Mouse (Mus musculus) ES-Bruce4 (cell line): ENCODE measurements around the gene Olfr655.

ENCODE experiments used
- CTCF ChIP-seq: IDR thresholded peaks from one replicate; pipeline ENCODE4 v1.8.1; 2011; ENCODE audit warnings: low read depth, low read length
- POLR2A ChIP-seq: IDR thresholded peaks from one replicate; pipeline ENCODE4 v1.8.1; 2011; ENCODE audit warnings: low read length; ENCODE audit not compliant: insufficient read depth

DNA sequence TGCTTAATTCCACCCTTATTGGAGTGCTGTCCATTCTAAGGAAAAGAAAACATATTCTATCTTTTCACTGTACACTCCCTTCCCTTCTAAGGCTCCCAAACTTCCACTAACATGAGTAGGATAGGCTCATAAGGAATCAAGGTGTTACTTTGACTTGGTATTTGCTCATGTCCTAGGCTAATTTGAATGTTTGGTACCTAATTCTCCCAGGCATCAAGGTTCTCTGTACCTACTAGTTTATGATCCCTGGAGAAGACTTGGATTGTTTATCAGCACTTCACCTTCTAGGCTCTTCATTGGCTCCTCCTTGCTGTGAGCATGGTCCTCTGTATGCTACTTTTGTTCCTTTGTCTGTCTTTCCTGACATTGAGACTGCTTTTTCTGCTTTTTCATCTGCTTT lies 41.0 kb downstream of the Olfr655 start, which contains the start of gene Olfr652:
- TF ChIP-seq CTCF (no peak), POLR2A (no peak)
